Mouse (Mus musculus) cortical plate, adult 2 months (tissue): ENCODE measurements around the gene Csrnp1.

ENCODE experiments used
- CTCF ChIP-seq: fragments of 200-500 bp; IDR thresholded peaks from 2 replicates; pipeline ENCODE4 v1.5.1; 2011; ENCODE audit warnings: mild to moderate bottlenecking, control low read depth, low read length; ENCODE audit not compliant: insufficient read depth; ENCODE audit errors: extremely low read depth
- POLR2A ChIP-seq: fragments of 200-500 bp; IDR thresholded peaks from 2 replicates; pipeline ENCODE4 v1.6.1; 2011; ENCODE audit warnings: mild to moderate bottlenecking, low read length, control low read depth; ENCODE audit not compliant: insufficient read depth; ENCODE audit errors: extremely low read depth

DNA sequence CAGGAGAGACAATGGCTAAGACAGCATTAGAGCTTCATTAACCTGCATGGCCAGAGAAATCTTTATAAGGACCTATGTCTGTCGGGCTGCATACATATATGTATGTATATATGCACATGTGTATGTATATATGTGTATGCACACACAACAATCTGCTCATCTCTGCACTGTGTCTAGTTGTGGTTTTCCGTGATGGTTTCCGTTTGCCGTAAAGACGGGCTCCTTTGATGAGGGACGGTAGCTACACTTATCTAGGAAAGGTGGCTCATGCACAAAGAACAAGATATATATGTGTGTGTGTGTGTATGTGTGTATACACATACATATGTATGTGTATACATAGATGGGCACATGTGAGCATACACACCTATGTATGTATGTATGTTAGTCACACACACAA is 45.4 kb upstream of the Csrnp1 start:
- TF ChIP-seq CTCF: no peak
- TF ChIP-seq POLR2A: no peak
